Mouse (Mus musculus) midbrain, postnatal 0 days (tissue): ENCODE results near the gene Rpa1. TPM values are rescaled to one million over a fixed set of nuclear protein-coding genes. Genes with fewer than 3 reads are reported as not detected.

ENCODE experiments used
- ATAC-seq: fragments of 200-750 bp; cut with Nextera tagmentation; 2 replicates; pipeline ENCODE4 v1.8.0; 2017; ENCODE audit warnings: moderate number of reproducible peaks, mild to moderate bottlenecking, moderate TSS enrichment, moderate library complexity; ENCODE audit not compliant: low FRiP score
- DNase-seq: peaks from one replicate; pipeline ENCODE4 v3.0.0-alpha.2; 2015; ENCODE audit warnings: low spot score
- H3K27ac ChIP-seq: fragments of 300-500 bp; sonication (generic); 2 replicates; pipeline ENCODE4 v1.5.1; 2014; ENCODE audit warnings: low read depth, mild to moderate bottlenecking, low read length, mixed read lengths
- H3K27me3 ChIP-seq: fragments of 300-500 bp; sonication (generic); 2 replicates; pipeline ENCODE4 v1.6.1; 2014; ENCODE audit warnings: low read length, control low read depth, mixed read lengths; ENCODE audit not compliant: insufficient read depth
- H3K36me3 ChIP-seq: fragments of 300-500 bp; sonication (generic); 2 replicates; pipeline ENCODE4 v1.6.1; 2014; ENCODE audit warnings: low read length, control low read depth, mixed read lengths; ENCODE audit not compliant: insufficient read depth
- H3K4me1 ChIP-seq: fragments of 300-500 bp; sonication (generic); 2 replicates; pipeline ENCODE4 v1.6.1; 2014; ENCODE audit warnings: mild to moderate bottlenecking, control low read depth, antibody characterized with exemption, low read length, mixed read lengths; ENCODE audit not compliant: insufficient read depth
- H3K4me2 ChIP-seq: fragments of 300-500 bp; sonication (generic); 2 replicates; pipeline ENCODE4 v1.6.1; 2014; ENCODE audit warnings: low read depth, mild to moderate bottlenecking, low read length, mixed read lengths; ENCODE audit not compliant: poor library complexity, severe bottlenecking
- H3K4me3 ChIP-seq: fragments of 300-500 bp; sonication (generic); 2 replicates; pipeline ENCODE4 v1.5.1; 2014; ENCODE audit warnings: low read depth, mild to moderate bottlenecking, low read length, moderate library complexity
- H3K9ac ChIP-seq: fragments of 300-500 bp; sonication (generic); replicated peaks from 2 replicates; pipeline ENCODE4 v1.6.1; 2014; ENCODE audit warnings: mild to moderate bottlenecking, low read length, moderate library complexity, mixed read lengths; ENCODE audit not compliant: poor library complexity, severe bottlenecking
- H3K9me3 ChIP-seq: fragments of 300-500 bp; sonication (generic); 2 replicates; pipeline ENCODE4 v1.6.1; 2016; ENCODE audit warnings: low read length, control low read depth
- CTCF ChIP-seq: IDR thresholded peaks from 2 replicates; pipeline ENCODE4 v1.5.1; 2016; ENCODE audit warnings: antibody characterized with exemption, mild to moderate bottlenecking
- WGBS: fragments of 180-500 bp; shearing (Covaris S2); extraction: QIAGEN DNeasy Blood & Tissue Kit; methylation state at CpG from one replicate; pipeline ENCODE4 v1.1.7; 2014; 5-methylcytosine and 5-hydroxymethylcytosine counted together
- polyA plus RNA-seq: library from polyadenylated mRNA; unstranded; fragments of >200 nt; fragmentation: Nextera tagmentation; extraction: Ambion mirVana; gene quantifications from 2 replicates; pipeline ENCODE4 v1.2.1, GENCODE M21; 2015
- total RNA-seq: library from RNA; depleted of rRNA; stranded (reverse); fragments of >200 nt; gene quantifications from 2 replicates; pipeline ENCODE4 v1.2.3, GENCODE M21; 2014

Gene Rpa1
- total and polyA plus RNA-seq, 2 experiments from 2014 or later, result 43.8 to 47.6 TPM

DNA sequence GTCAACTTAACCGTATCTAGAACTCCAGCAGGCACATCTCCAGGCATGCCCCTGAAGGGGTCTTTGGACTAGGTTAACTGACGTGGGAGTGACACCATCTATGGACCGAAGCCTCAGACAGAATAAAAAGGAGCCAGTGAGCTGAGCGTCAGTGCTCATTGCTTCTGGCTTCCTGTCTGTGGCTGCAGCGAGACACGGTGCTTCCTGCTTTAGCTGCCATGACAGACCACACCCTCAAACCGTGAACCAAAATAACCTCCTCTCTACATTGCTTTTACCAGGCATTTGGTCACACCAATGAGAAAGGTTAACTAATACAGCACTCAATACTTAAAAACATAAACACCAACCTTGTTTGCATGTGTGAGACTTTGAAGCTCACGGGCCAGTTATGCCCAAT lies 11.4 kb downstream of the Rpa1 start:
- H3K27ac ChIP-seq, result no peak overlapping the region
- no peak for ATAC-seq
- WGBS, result 84% methylated on average over 8 of the region's 8 CpGs

GRCm38 (mm10) chr11:75325969-75326311 lies 22.2 kb downstream of the Rpa1 start:
- no peak overlapping the region for H3K9ac ChIP-seq
- H3K4me2 ChIP-seq, result no peak overlapping the region
- no peak overlapping the region for H3K4me3 ChIP-seq
- 91% methylated on average over 7 of the region's 7 CpGs for WGBS
- DNase-seq (no peak), ATAC-seq (no peak)
- TF ChIP-seq CTCF, result no peak
- no peaks in the 10 kb centered on the region for H3K4me1 ChIP-seq
- H3K27me3 ChIP-seq, result no peaks in the 10 kb centered on the region
- H3K9me3 ChIP-seq, result no peaks in the 10 kb centered on the region
- H3K27ac ChIP-seq, result no peak overlapping the region
- no peaks in the 10 kb centered on the region for H3K36me3 ChIP-seq

More for the DNA sequence above, 11.4 kb downstream of the Rpa1 start:
- no peaks in the 10 kb centered on the region for H3K27me3 ChIP-seq
- H3K9me3 ChIP-seq, result no peaks in the 10 kb centered on the region
- TF ChIP-seq CTCF, result no peak
- no peaks in the 10 kb centered on the region for H3K4me1 ChIP-seq
- H3K9ac ChIP-seq, result no peak overlapping the region
- peaks cover 8% of the 10 kb centered on the region; the same call in 1 of the 2 replicates for H3K36me3 ChIP-seq
- H3K4me2 ChIP-seq, result no peak overlapping the region
- no peak overlapping the region for H3K4me3 ChIP-seq
- DNase-seq, result no peak

DNA sequence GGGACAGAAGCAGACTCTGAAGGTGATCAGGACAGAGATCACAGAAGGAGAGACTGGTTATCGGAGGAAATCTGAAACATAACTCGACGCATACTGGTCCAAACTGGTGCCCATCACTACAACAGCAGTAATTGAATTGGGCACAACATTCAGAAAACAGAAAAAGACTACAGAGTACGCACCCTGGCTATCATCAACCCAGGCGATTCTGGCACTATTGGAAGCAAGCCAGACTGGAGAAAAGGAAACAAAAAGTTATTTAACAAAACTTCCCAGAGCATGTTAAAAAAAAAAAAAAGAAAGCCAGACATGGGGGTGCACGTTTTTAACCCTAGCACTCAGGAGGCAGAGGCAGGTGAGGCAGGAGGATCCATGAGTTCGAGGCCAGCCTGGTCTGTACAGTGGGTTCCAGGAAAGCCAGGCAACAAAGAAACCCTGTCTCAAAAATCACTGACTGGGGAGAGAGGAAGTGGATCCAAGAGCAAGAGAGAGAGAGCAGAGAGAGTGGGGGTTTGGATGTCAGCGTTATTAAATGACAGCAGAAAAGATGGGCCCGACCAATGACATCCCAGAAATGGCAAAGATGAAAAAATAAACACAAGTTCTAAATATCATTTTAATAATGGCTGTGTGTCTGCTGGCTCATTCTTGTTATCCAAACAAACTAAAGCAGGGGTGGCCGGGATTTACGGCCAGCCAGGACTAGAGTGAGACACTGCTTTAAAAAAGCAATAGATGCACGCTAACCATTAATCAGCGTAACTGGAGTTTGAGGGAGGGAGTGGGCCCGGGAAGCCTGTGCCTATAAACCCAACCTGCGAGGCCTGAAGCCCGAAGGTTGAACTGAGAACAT lies 22.8 kb downstream of the Rpa1 start:
- no peaks in the 10 kb centered on the region for H3K9me3 ChIP-seq
- H3K4me2 ChIP-seq, result no peak overlapping the region
- 80% methylated on average over 16 of the region's 16 CpGs for WGBS
- DNase-seq (no peak), ATAC-seq (no peak)
- no peaks in the 10 kb centered on the region for H3K36me3 ChIP-seq
- no peak overlapping the region for H3K9ac ChIP-seq
- no peak for TF ChIP-seq CTCF
- no peak overlapping the region for H3K27ac ChIP-seq
- no peaks in the 10 kb centered on the region for H3K4me1 ChIP-seq
- H3K4me3 ChIP-seq, result no peak overlapping the region
- H3K27me3 ChIP-seq, result no peaks in the 10 kb centered on the region

DNA sequence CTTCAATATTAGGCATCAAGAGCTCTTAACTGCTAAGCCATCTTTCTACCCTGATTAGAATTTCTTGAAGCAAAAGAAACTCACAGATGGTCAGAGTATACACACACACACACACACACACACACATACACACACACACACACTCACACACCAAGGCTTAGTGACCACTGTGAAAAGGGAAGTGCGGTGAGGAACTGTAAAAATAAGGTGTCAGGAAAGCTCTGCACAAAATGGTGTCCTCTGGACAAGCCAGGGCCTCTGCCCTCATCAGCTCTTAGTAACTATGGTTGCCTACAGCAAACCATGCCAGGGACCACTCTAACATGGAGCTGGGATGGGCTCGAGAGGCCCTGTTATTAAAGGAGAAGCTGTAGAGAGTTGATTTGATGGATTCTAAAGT lies 23.7 kb downstream of the Rpa1 start:
- ATAC-seq, result no peak
- 95% methylated on average over 2 of the region's 2 CpGs for WGBS

DNA sequence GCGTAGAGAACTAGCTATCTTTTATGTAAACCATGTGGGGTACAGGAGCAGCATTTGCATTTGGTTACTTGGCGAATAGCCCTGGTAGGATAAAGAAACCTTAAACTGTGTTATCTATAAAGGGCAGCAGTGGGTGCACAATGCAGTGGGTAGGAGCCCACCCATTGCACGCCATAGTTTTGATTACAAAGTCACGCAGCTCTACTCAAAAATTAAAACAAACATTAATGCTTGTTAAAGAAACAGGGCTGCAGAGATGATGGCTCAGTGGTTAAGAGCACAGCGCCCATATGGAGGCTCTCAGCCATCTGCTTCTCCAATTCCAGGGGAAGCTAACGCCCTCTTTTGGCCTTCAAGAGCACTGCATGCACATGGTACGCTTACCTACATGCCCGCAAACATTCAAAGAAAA lies 24.8 kb downstream of the Rpa1 start:
- Histone ChIP-seq H3K4me2 (no peak overlapping the region), H3K36me3 (no peaks in the 10 kb centered on the region), H3K4me1 (no peaks in the 10 kb centered on the region; the same call in 1 of the 2 replicates), H3K27me3 (no peaks in the 10 kb centered on the region), H3K9me3 (no peaks in the 10 kb centered on the region), H3K9ac (no peak overlapping the region), H3K4me3 (no peak overlapping the region), H3K27ac (no peak overlapping the region)
- ATAC-seq (no peak), DNase-seq (no peak)
- WGBS, result 78% methylated on average over 8 of the region's 8 CpGs
- TF ChIP-seq CTCF, result peak; percentile 26; the same call in 1 of the 2 replicates

More for the DNA sequence above, 23.7 kb downstream of the Rpa1 start:
- Histone ChIP-seq H3K27me3 (no peaks in the 10 kb centered on the region), H3K9me3 (no peaks in the 10 kb centered on the region), H3K4me3 (no peak overlapping the region), H3K36me3 (no peaks in the 10 kb centered on the region), H3K4me1 (no peaks in the 10 kb centered on the region), H3K27ac (no peak overlapping the region), H3K9ac (no peak overlapping the region), H3K4me2 (no peak overlapping the region)
- TF ChIP-seq CTCF, result no peak
- DNase-seq, result no peak

GRCm38 (mm10) chr11:75319246-75319645 lies 28.9 kb downstream of the Rpa1 start:
- no peak for DNase-seq
- no peaks in the 10 kb centered on the region for H3K9me3 ChIP-seq
- no peak overlapping the region for H3K9ac ChIP-seq
- H3K4me2 ChIP-seq, result no peak overlapping the region
- H3K4me3 ChIP-seq, result no peak overlapping the region
- no peak for TF ChIP-seq CTCF
- WGBS, result 45% methylated on average over 5 of the region's 5 CpGs
- peaks cover 4% of the 10 kb centered on the region for H3K36me3 ChIP-seq
- H3K4me1 ChIP-seq, result no peaks in the 10 kb centered on the region; the same call in 1 of the 2 replicates
- no peaks in the 10 kb centered on the region for H3K27me3 ChIP-seq
- H3K27ac ChIP-seq, result 0 out of 2 replicates have a peak overlapping the region, but pooled peaks have one; percentile 7
- no peak for ATAC-seq
